Mouse (Mus musculus) T-cell, adult 2 months (primary cell): ENCODE data around the gene Aass.
"Not testable (repeated sequence)": the region's sequence is repeated elsewhere in the genome, so short reads cannot be mapped to it uniquely, and the experiment has no call there.

Source experiments
- DNase-seq: peaks from one replicate; pipeline ENCODE4 v3.0.0; 2022; ENCODE audit warnings: low spot score

Gene Aass

GRCm38 (mm10) chr6:23132573-23133181 is at the start of gene Aass:
Gene Aass, minus strand, starts transcription at chr6:23132986.
- DNase-seq, result no peak

- DNase-seq, result no peak
Measured at GRCm38 (mm10) chr6:23180096-23180495, 47.3 kb upstream of the Aass start.

DNA sequence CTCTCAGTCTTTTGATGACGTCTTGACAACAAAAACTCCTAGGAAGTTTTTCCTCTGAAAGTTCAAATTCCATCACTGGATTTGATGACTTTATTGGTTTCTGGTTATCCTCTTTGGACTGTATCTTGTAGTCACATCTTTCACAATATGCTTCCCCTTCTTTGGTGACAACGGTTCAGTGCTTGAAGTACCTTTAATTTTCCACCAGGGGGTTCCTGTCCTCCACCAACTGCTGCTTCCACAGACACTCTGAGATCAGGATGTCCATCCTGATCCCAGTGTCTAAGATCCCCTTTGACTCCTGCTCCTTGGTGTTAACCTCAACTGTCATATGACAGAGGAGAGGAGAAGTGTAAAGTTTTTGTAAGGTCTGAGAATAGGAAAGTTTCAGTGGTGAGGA is 31.0 kb upstream of the Aass start:
- DNase-seq, result not testable (repeated sequence)

GRCm38 (mm10) chr6:23156357-23156756 is 23.6 kb upstream of the Aass start:
- not testable (repeated sequence) for DNase-seq

- DNase-seq, result no peak
Measured at GRCm38 (mm10) chr6:23153112-23153511, 20.3 kb upstream of the Aass start.

- DNase-seq, result no peak
Measured at GRCm38 (mm10) chr6:23147221-23147620, 14.4 kb upstream of the Aass start.

GRCm38 (mm10) chr6:23143980-23144379 is 11.2 kb upstream of the Aass start:
- no peak for DNase-seq

DNA sequence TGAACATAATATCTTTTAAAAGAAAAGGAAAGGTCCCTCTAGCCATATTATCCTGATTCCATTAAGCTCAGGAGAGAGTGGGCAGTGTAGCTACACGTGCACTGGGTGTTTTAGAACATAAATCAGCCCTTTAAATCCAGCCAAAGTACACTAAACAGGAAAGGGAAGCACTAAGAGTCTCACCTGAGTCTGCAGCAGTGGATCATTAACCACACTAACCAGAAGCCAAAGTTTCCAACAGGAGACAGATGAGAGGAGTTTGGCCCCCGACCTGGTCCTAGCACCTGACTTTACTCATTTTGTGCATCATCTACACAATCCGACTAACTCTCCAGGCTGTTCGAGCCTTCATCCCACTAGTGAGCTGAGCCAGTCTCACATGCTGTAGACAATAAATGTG is 1.8 kb downstream of the Aass start:
- no peak for DNase-seq

DNA sequence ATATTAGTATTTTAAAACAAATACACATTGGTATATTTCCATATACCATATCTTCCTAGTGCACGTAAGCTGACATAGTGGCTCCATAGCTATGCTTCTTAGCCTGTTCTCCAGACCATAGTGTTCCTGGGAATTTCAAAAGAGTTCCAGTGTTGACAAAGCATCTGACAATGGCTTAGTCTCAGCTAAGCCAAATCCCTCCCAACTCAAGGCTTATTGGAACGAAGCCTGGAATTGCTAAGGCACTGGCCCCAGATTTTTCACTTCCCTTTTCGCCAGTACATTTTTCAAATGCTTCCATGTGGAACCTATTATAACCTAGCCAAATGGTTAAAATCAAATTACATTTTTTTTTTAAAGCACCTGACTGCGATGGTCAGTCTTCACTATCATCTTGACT is 3.6 kb downstream of the Aass start:
- DNase-seq, result no peak

DNA sequence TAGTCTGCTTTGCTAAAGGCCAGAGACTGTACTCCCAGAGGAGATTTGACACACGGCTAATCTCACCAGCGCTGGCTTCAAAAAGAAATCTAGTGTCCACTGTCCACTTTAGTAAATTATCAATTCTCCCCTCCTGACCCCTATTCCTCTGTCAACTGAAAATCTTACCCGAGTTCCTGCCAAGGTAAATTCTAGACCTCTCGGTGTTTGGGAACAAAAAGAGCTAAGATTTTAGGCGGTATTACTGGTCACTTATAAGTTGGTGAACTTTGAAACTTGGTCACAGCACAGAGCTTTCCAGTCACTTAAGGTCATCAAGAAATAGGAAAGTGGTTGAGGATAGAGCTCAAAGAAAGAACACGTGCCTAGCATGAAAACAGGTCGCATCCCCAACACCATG is 6.1 kb downstream of the Aass start:
- DNase-seq, result no peak

- no peak for DNase-seq
Measured at GRCm38 (mm10) chr6:23125831-23126230, 7.0 kb downstream of the Aass start.

- no peak for DNase-seq
Measured at GRCm38 (mm10) chr6:23124823-23125222, 8.0 kb downstream of the Aass start.

- DNase-seq, result no peak
Measured at GRCm38 (mm10) chr6:23122934-23123333, 9.9 kb downstream of the Aass start.

- DNase-seq, result no peak
Measured at GRCm38 (mm10) chr6:23114781-23115180, 18.0 kb downstream of the Aass start.

DNA sequence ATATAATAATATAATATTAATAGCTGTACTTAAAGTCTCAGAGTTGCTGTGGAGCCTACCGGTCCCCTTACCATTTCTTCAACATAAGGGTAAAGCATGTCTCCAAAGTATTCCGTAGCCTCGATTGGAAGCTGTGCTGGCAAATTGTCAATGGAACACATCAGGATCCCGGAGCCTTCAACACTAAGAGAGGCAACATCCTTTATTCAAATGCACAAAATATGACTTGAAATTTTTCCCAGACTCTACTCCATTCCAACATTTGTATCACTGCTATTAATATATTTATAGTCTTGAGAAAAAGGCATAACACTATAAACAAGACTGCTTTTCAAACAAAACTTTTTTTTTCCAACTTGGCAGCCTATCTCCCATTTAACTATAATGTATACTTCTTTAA is 25.7 kb downstream of the Aass start:
- DNase-seq, result no peak

DNA sequence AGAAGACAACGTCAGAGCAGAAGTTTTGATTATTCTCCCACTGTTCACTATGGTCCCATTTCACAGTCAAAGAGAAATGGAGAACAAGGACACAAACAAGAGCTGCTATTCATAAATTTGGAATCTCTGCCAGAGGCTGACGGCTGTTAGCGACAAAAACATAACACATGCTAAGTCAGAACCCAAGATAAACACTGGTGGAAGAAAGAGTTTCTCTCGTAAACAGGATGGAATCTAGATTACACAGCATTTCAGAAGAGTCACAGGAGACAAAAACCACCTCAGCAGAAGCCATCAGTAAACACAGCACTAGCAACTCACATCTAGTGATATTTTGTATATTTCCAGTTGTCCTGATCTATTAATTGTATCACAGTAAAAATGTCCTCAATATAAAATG is 26.4 kb downstream of the Aass start:
- no peak for DNase-seq

- DNase-seq, result not testable (repeated sequence)
Measured at GRCm38 (mm10) chr6:23090346-23091055, 42.3 kb downstream of the Aass start.

GRCm38 (mm10) chr6:23089292-23089691 is 43.5 kb downstream of the Aass start:
- DNase-seq, result not testable (repeated sequence)

DNA sequence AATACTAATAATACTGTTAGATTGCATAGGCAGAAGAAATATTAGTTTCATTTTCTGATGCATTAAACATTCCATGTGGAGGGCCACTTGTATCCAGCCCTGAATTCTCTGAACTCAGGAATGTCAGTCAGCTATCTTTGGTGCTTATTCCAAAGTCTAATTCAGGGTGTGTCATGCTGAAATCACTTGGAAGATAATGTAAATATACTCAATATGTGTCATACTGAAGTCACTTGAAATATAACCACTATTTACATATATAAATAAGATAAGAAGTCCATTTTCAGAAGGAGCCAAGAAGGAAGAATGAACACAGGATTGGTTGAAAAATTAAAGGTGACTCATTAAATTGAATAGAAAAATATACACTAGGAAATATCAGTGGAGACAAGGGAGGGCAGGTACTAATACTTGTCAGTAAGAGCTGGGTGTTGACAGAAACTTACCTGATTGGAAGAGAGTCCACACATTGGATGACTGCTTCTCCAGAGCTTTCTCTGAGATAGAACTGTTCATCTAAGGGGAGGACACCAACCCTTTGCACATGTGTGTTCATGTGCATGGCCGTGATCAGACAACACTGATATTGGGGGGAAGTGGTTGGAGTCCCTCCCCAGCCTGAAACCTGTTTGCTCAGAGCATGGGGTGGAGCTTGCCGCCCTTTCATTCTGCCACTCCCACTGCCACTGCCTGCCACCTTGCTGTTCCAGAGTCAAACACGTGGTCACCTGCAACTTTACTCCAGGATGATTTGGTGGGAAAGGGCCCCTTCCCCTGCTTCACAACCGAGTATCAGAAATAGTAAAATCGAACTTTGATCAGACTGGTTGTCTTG is 48.0 kb downstream of the Aass start:
- DNase-seq, result no peak

DNA sequence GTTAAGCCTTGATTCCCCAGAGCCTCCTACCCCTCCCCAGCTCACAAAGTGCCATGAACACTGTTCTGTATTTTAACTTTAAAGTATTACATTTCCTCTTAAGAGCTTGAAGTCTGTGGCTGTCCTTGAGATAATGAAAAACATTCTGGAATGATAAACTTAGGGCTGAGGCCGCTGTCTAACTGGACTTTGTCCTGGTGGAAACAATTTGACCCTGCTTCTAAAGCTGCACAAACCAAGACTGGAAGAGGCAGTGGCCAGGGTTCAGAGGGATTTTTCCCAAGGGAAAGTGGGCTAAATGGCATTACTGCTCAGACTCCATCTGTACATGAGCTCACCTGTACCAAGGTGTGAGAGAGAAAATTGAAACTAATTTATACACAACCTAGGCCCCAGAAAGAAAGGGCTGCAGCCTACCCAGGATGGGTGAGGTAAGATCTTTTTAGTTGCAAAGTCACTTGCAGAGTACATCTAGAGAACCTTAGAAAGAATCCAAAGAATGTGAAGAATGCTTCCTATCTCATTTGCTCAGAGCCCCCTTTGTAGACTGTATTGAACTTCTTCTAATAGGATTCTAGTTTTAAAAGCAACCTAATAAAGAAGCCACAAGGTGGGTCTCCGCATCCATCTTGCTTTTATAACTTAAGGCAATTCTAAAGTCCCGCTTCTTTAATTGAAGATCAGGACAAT is 52.6 kb downstream of the Aass start:
- DNase-seq, result no peak

DNA sequence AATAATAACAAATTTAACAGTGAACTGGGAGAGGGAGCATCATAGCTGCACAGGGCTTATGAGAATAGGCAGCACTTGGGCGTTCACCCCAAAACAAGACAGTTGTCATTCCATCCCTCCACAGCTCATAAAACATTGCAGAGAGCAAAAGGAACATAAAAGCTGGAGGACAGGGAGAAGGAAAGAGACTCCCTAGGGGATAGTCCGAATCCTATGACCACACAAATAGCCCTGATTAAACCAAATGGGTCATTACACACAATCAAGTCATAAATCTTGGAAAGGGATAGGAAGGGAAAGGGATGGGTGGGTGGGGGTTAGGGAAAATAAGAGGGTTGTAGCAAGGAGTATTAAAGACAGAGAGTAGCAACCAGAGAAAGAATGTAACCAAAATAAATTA is 54.5 kb downstream of the Aass start:
- DNase-seq, result no peak

DNA sequence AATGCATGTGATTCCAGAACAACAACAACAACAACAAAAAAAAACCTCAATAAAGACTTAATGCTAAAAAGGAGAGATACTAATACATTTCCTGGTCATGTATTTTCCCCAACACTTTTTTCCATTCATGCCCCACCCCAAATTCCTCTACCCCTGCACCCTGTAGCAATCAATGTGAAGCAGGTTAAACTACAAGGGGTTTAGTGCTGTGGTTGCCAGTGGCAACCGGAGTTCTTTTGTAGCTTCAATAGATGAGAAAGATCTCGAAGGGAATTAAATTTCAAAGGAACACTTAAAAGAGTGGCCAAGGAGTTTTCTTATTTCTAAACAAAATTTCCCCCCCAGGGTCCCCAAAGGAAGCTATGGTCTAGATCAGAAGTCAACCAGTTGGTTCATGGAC is 56.7 kb downstream of the Aass start:
- DNase-seq, result no peak
